Mouse (Mus musculus) heart, embryonic 13.5 days (tissue): Measurements from ENCODE around the gene Rictor. TPM values are rescaled to one million over a fixed set of nuclear protein-coding genes. Genes with fewer than 3 reads are reported as not detected.
A peak's percentile ranks its signal among the peaks of the same experiment; 100 is the strongest.

Experiments used
- ATAC-seq: fragments of 200-750 bp; cut with Nextera tagmentation; 2 replicates; pipeline ENCODE4 v1.8.0; 2017; ENCODE audit warnings: moderate TSS enrichment; ENCODE audit not compliant: insufficient number of reproducible peaks, low FRiP score, low TSS enrichment; ENCODE audit errors: extremely low read depth
- H3K27ac ChIP-seq: fragments of 300-500 bp; sonication (generic); replicated peaks from 2 replicates; pipeline ENCODE4 v1.5.1; 2015; ENCODE audit warnings: moderate library complexity, mild to moderate bottlenecking, inconsistent platforms
- H3K27me3 ChIP-seq: fragments of 300-500 bp; sonication (generic); replicated peaks from 2 replicates; pipeline ENCODE4 v1.6.1; 2015; ENCODE audit warnings: mild to moderate bottlenecking, inconsistent platforms
- H3K36me3 ChIP-seq: fragments of 300-500 bp; sonication (generic); 2 replicates; pipeline ENCODE4 v1.6.1; 2015; ENCODE audit warnings: mild to moderate bottlenecking, inconsistent platforms
- H3K4me1 ChIP-seq: fragments of 300-500 bp; sonication (generic); 2 replicates; pipeline ENCODE4 v1.6.1; 2015; ENCODE audit warnings: inconsistent platforms
- H3K4me2 ChIP-seq: fragments of 300-500 bp; sonication (generic); 2 replicates; pipeline ENCODE4 v1.6.1; 2015; ENCODE audit warnings: inconsistent platforms, mild to moderate bottlenecking, moderate library complexity
- H3K4me3 ChIP-seq: fragments of 300-500 bp; sonication (generic); 2 replicates; pipeline ENCODE4 v1.5.1; 2015; ENCODE audit warnings: moderate library complexity, mild to moderate bottlenecking, inconsistent platforms
- H3K9ac ChIP-seq: fragments of 300-500 bp; sonication (generic); 2 replicates; pipeline ENCODE4 v1.6.1; 2015; ENCODE audit warnings: inconsistent platforms, mild to moderate bottlenecking, moderate library complexity
- H3K9me3 ChIP-seq: fragments of 300-500 bp; sonication (generic); 2 replicates; pipeline ENCODE4 v1.6.1; 2016; ENCODE audit warnings: inconsistent platforms
- WGBS: fragments of 180-500 bp; shearing (Covaris S2); methylation state at CpG from one replicate; pipeline ENCODE4 v1.1.7; 2015; ENCODE audit warnings: mixed read lengths; 5-methylcytosine and 5-hydroxymethylcytosine counted together
- polyA plus RNA-seq: library from polyadenylated mRNA; unstranded; fragments of >200 nt; fragmentation: Nextera tagmentation; extraction: Ambion mirVana; gene quantifications from 2 replicates; pipeline ENCODE4 v1.2.1, GENCODE M21; 2015

The Rictor gene
- polyA plus RNA-seq, 1 experiment from 2014 or later, result 25.3 TPM

DNA sequence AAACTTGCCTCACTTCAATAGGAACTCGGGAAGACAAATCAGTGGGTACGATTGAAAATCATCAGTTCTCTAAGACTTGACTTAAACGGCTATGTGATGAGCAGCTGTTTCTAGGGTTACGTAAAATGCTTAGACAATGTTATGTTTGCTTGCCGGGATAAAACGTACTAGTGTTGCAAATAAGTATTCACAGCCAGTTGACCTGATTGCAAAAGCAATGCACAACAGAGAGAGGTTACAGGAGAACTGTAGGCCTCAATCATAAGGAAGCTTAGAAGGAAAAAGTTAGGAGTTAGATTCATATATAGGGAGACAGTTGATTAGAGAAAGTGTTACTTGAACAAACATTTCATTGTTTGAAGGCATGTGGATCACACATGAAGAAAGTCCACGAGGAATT is 2.2 kb downstream of the Rictor start:
- no peak overlapping the region; the same call in 1 of the 2 replicates for H3K9ac ChIP-seq
- 64% methylated on average over 7 of the region's 7 CpGs for WGBS
- no peak overlapping the region for H3K27ac ChIP-seq
- H3K4me1 ChIP-seq, result peaks cover 58% of the 10 kb centered on the region
- H3K27me3 ChIP-seq, result no peaks in the 10 kb centered on the region
- no peaks in the 10 kb centered on the region for H3K36me3 ChIP-seq
- peak overlapping the region; percentile 95; the same call in 1 of the 2 replicates for H3K4me3 ChIP-seq
- no peaks in the 10 kb centered on the region for H3K9me3 ChIP-seq
- no peak for ATAC-seq
- peak overlapping the region; percentile 96 for H3K4me2 ChIP-seq

- H3K4me1 ChIP-seq, result peaks cover 66% of the 10 kb centered on the region
- H3K4me3 ChIP-seq, result no peak overlapping the region
- no peak overlapping the region for H3K27ac ChIP-seq
- no peak overlapping the region for H3K4me2 ChIP-seq
- no peaks in the 10 kb centered on the region for H3K27me3 ChIP-seq
- ATAC-seq, result no peak
- 67% methylated on average over 7 of the region's 7 CpGs for WGBS
- H3K9ac ChIP-seq, result no peak overlapping the region
- no peaks in the 10 kb centered on the region for H3K9me3 ChIP-seq
- no peaks in the 10 kb centered on the region for H3K36me3 ChIP-seq
Measured at GRCm38 (mm10) chr15:6711226-6711625, 3.0 kb downstream of the Rictor start.

- H3K9ac ChIP-seq, result peak overlapping the region; percentile 69
Measured at GRCm38 (mm10) chr15:6714819-6715218, 6.6 kb downstream of the Rictor start.

GRCm38 (mm10) chr15:6715237-6715636 is 7.1 kb downstream of the Rictor start:
- no peak for ATAC-seq
- WGBS, result 29% methylated on average over 6 of the region's 6 CpGs
- peak overlapping the region; percentile 69 for H3K9ac ChIP-seq
- peaks cover 78% of the 10 kb centered on the region for H3K4me1 ChIP-seq
- 0 out of 2 replicates have a peak, but pooled peaks cover 4% of the 10 kb centered on the region for H3K36me3 ChIP-seq
- H3K27me3 ChIP-seq, result no peaks in the 10 kb centered on the region
- peak overlapping the region; percentile 77 for H3K27ac ChIP-seq
- no peaks in the 10 kb centered on the region for H3K9me3 ChIP-seq
- peak overlapping the region; percentile 65 for H3K4me2 ChIP-seq
- peak overlapping the region; percentile 33 for H3K4me3 ChIP-seq

More at GRCm38 (mm10) chr15:6714819-6715218, 6.6 kb downstream of the Rictor start:
- Histone ChIP-seq H3K9me3 (no peaks in the 10 kb centered on the region), H3K4me1 (peaks cover 82% of the 10 kb centered on the region), H3K27ac (peak overlapping the region; percentile 77), H3K36me3 (0 out of 2 replicates have a peak, but pooled peaks cover 4% of the 10 kb centered on the region), H3K4me3 (peak overlapping the region; percentile 33), H3K27me3 (no peaks in the 10 kb centered on the region), H3K4me2 (peak overlapping the region; percentile 65)
- WGBS, result 12% methylated on average over 7 of the region's 7 CpGs
- peak; percentile 37 for ATAC-seq

DNA sequence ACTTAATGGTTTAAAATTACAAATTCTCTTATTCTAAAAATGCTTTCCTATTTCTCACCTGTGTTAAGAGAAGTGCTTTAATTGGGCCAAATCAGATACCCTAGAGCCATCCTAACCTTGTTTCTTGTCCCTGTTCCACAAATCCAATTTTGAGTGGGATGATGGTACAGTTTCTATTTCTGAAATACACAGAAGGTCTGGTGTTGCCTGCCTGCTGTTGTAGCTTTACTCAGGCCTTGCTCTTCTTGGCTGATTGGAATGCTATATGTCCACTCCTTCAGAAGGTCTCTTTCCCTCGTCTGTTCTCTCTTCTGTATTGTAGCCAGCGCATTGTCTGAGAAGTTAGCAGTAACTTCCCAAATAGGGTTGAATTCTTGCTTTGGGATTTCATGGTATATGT is 13.2 kb downstream of the Rictor start:
- WGBS, result 66% methylated on average over 2 of the region's 2 CpGs
- Histone ChIP-seq H3K27ac (no peak overlapping the region), H3K4me1 (peaks cover 46% of the 10 kb centered on the region), H3K27me3 (no peaks in the 10 kb centered on the region), H3K9me3 (no peaks in the 10 kb centered on the region), H3K4me2 (no peak overlapping the region), H3K36me3 (0 out of 2 replicates have a peak, but pooled peaks cover 4% of the 10 kb centered on the region), H3K4me3 (no peak overlapping the region), H3K9ac (no peak overlapping the region)
- no peak for ATAC-seq

- 0 out of 2 replicates have a peak, but pooled peaks cover 4% of the 10 kb centered on the region for H3K36me3 ChIP-seq
- peaks cover 45% of the 10 kb centered on the region for H3K4me1 ChIP-seq
- no peak overlapping the region for H3K27ac ChIP-seq
- 83% methylated on average over 4 of the region's 4 CpGs for WGBS
- H3K4me2 ChIP-seq, result no peak overlapping the region
- ATAC-seq, result no peak
- H3K27me3 ChIP-seq, result no peaks in the 10 kb centered on the region
- no peak overlapping the region for H3K4me3 ChIP-seq
- H3K9ac ChIP-seq, result no peak overlapping the region
- no peaks in the 10 kb centered on the region for H3K9me3 ChIP-seq
Measured at GRCm38 (mm10) chr15:6721802-6722201, 13.6 kb downstream of the Rictor start.

- Histone ChIP-seq H3K4me1 (peaks cover 41% of the 10 kb centered on the region), H3K27me3 (no peaks in the 10 kb centered on the region), H3K27ac (no peak overlapping the region), H3K4me3 (no peak overlapping the region), H3K9ac (no peak overlapping the region), H3K4me2 (no peak overlapping the region), H3K36me3 (0 out of 2 replicates have a peak, but pooled peaks cover 4% of the 10 kb centered on the region), H3K9me3 (no peaks in the 10 kb centered on the region)
- ATAC-seq, result no peak
- 82% methylated on average over 11 of the region's 11 CpGs for WGBS
Measured at GRCm38 (mm10) chr15:6722405-6723176, 14.4 kb downstream of the Rictor start.

DNA sequence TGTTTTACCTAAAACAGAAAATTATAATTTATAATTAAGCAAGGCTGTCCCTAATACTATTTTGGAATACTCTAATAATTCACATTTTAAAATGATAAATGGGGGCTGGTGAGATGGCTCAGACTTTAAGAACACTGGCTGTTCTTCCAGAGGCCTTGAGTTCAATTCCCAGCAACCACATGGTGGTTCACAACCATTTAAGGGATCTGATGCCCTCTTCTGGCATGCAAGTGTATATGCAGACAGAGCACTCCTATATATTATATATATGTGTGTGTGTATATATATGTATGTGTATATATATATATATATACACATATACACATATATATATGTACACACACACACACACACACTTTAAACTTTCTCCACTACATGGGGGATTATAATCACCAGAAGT is 15.2 kb downstream of the Rictor start:
- H3K27me3 ChIP-seq, result no peaks in the 10 kb centered on the region
- peaks cover 43% of the 10 kb centered on the region for H3K4me1 ChIP-seq
- no peak overlapping the region for H3K4me3 ChIP-seq
- no peak for ATAC-seq
- no peak overlapping the region for H3K4me2 ChIP-seq
- H3K9ac ChIP-seq, result no peak overlapping the region
- H3K36me3 ChIP-seq, result 0 out of 2 replicates have a peak, but pooled peaks cover 4% of the 10 kb centered on the region
- no peak overlapping the region for H3K27ac ChIP-seq
- no peaks in the 10 kb centered on the region for H3K9me3 ChIP-seq

DNA sequence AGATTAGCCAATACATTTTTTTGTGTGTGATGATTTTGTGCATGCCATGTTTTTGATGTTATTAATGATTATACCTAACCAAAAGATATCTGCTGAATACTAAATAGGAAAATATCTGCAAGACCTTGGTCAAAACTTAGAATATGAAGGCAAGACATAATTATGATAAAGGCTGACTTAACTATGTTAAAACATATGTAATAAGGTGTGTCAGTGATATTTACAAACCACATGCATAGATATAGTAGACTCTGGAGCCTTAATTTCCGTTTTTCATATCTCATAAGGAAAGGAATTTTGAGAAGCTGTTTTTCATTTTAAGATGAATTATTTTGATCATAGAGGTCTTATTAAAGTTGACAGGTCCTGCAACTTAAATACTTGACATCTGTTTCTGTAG is 16.3 kb downstream of the Rictor start:
- Histone ChIP-seq H3K4me2 (no peak overlapping the region), H3K36me3 (0 out of 2 replicates have a peak, but pooled peaks cover 4% of the 10 kb centered on the region), H3K9ac (no peak overlapping the region), H3K4me1 (peaks cover 33% of the 10 kb centered on the region), H3K27me3 (no peaks in the 10 kb centered on the region), H3K4me3 (no peak overlapping the region), H3K9me3 (no peaks in the 10 kb centered on the region), H3K27ac (no peak overlapping the region)
- no peak for ATAC-seq
- 57% methylated on average over 1 of the region's 1 CpGs for WGBS

DNA sequence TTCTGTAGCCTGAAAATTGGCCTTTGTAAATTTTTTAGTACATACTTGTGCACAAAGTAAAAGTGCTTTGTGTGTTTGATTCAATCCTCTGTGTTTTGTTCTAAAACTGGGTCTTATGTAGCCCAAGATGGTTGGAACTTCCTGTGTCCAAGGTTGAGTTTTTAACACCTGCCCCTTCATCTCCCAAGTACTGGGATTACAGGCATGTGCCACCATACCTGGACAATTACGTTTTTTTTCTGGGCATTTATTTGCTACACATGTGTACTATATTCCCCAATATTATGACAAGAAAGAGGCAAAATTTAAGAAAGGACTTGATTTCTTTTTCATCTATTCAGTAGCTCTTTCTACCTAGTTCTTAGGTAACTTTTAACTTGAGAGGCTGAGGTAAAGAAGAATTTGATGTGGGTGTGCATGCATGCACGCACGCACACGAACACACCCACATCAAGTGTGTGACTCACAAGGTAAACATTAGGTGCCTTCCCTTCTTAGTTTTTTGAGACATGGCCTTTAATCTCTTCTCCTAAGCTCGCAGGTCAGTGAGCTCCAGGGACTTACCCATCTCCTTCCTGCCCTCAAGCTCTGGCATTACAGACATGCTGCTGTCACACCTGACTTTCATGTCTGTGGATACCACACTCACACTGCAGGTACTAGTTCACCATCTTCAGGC is 18.1 kb downstream of the Rictor start:
- WGBS, result 72% methylated on average over 5 of the region's 5 CpGs
- no peak overlapping the region for H3K4me2 ChIP-seq
- H3K9ac ChIP-seq, result no peak overlapping the region
- no peak for ATAC-seq
- no peaks in the 10 kb centered on the region for H3K27me3 ChIP-seq
- H3K36me3 ChIP-seq, result no peaks in the 10 kb centered on the region
- H3K27ac ChIP-seq, result no peak overlapping the region
- H3K9me3 ChIP-seq, result no peaks in the 10 kb centered on the region
- peaks cover 28% of the 10 kb centered on the region for H3K4me1 ChIP-seq
- no peak overlapping the region for H3K4me3 ChIP-seq

DNA sequence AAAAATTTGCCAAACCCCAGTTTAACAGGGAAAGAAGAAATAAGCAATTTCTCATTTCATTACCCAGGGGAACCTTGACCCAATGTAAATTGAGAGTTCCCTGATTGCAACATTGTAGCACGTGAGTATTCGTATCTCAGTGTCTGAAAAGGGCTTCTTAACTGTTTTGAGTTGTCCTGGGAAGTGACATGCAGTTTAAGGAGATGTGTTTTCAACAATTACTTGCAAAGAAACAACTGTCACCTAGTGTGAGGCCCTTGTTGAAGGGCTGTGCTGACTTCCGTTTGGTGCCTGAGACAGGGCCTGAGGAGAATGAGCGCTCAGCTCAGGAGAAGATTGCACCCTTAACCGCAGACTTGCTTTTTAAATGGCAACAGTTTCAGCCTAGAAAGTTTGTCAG is 24.9 kb downstream of the Rictor start:
- 74% methylated on average over 5 of the region's 5 CpGs for WGBS
- no peaks in the 10 kb centered on the region for H3K27me3 ChIP-seq
- no peak overlapping the region for H3K4me2 ChIP-seq
- H3K9ac ChIP-seq, result no peak overlapping the region
- H3K27ac ChIP-seq, result no peak overlapping the region
- no peak for ATAC-seq
- peaks cover 16% of the 10 kb centered on the region for H3K4me1 ChIP-seq
- no peaks in the 10 kb centered on the region for H3K9me3 ChIP-seq
- H3K4me3 ChIP-seq, result no peak overlapping the region
- H3K36me3 ChIP-seq, result peaks cover 12% of the 10 kb centered on the region; the same call in 1 of the 2 replicates
